In the genomic region with DNA sequence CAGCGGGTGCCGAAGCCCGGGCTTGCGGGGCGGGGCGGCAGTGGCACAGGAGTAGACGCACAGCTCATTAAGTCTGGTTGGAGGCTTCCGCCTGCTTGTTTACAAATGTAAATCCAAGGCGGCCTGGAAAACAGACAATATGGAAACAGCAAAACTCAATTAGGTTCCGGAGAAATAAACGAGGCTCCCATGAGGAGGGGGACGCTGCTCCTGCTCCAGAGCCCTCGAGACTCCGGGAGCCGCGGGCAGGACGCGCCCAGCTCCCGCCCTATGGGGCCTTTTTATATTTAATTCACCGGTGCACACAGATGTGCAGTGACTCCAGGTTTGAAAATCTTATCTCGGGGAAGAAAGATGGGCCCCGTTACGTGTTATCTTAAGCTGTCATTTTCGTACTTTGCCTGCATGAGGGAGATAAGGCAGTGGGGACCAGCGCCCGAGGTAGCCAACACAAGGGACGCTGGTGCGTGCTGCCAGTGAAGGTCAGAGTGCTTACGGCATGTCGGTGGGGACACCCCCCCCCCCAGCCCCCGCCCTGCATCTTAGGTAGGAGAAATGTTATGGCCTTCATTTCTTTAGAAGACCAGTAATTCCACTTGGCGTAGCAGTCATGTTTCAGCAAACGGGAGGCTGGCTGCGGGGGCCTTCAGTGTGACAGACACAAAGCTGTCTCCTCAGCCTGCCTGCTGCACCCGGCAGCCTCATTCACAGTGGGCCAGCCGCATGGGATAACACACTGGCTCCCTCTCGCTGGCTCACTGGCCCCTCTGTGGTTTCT, we compare ENCODE assay signal across 9 mouse cellular contexts.
DNase-seq lines count a peak whose midpoint lies in the region; ATAC-seq lines count a peak whose summit lies in the region.
"Had no signal": no experiment of that assay in that cellular context is flagged by ENCODE, and none has a peak within 500 bp of the region (broad histone marks: within the 10 kb centered on the region; RNA-seq: fewer than 3 reads in every experiment).

No protein-coding gene starts in this region.

- H3K4me3 ChIP-seq in embryonic facial prominence, embryonic 15.5 days (replicated peaks), result no peak overlapping the region
- no peak overlapping the region for H3K4me3 ChIP-seq in intestine, embryonic 16.5 days (ENCODE audit: low read length)
- no peak overlapping the region for H3K4me3 ChIP-seq in midbrain, embryonic 15.5 days
- H3K4me3 ChIP-seq: erythroblast, embryonic 14.5 days had no signal

- H3K36me3 ChIP-seq in embryonic facial prominence, embryonic 15.5 days, result no peaks in the 10 kb centered on the region
- H3K36me3 ChIP-seq in intestine, embryonic 16.5 days (ENCODE audit: control insufficient read depth, insufficient read depth, low read length), result no peaks in the 10 kb centered on the region
- H3K36me3 ChIP-seq in midbrain, embryonic 15.5 days (replicated peaks), result no peaks in the 10 kb centered on the region

- ATAC-seq in embryonic facial prominence, embryonic 15.5 days (ENCODE audit: insufficient number of reproducible peaks, low FRiP score, low TSS enrichment, low read depth), result no peak
- ATAC-seq in intestine, embryonic 16.5 days, result peak; percentile 32; the same call in 1 of the 2 replicates
- peak; percentile 58; the same call in 1 of the 2 replicates for ATAC-seq in midbrain, embryonic 15.5 days (replicated peaks)

- H3K4me2 ChIP-seq in embryonic facial prominence, embryonic 15.5 days (replicated peaks), result peak overlapping the region; percentile 19; the same call in 1 of the 2 replicates
- H3K4me2 ChIP-seq in intestine, embryonic 16.5 days (ENCODE audit: low read depth, low read length), result no peak overlapping the region
- H3K4me2 ChIP-seq in midbrain, embryonic 15.5 days, result peak overlapping the region; percentile 24

- H3K27me3 ChIP-seq in embryonic facial prominence, embryonic 15.5 days, result no peaks in the 10 kb centered on the region; the same call in 1 of the 2 replicates
- H3K27me3 ChIP-seq in intestine, embryonic 16.5 days (replicated peaks; ENCODE audit: control insufficient read depth, insufficient read depth, low read length), result no peaks in the 10 kb centered on the region
- H3K27me3 ChIP-seq in midbrain, embryonic 15.5 days (replicated peaks), result no peaks in the 10 kb centered on the region

- no peak overlapping the region for H3K27ac ChIP-seq in embryonic facial prominence, embryonic 15.5 days (replicated peaks)
- H3K27ac ChIP-seq in intestine, embryonic 16.5 days (ENCODE audit: low read length), result no peak overlapping the region
- H3K27ac ChIP-seq in midbrain, embryonic 15.5 days, result peak overlapping the region; percentile 71

- peak; percentile 36 for DNase-seq in layer of hippocampus, adult 9-11 months
- no peak for DNase-seq in layer of hippocampus, adult 11-12 months (ENCODE audit: low spot score)
- DNase-seq in gastrocnemius, adult 8-10 months (ENCODE audit: low spot score in 2 of 2), result no peak
- DNase-seq in kidney, adult 9 months, result no peak
- DNase-seq in retina, postnatal 1 day, result no peak

- H3K9me3 ChIP-seq in embryonic facial prominence, embryonic 15.5 days (replicated peaks), result no peaks in the 10 kb centered on the region
- H3K9me3 ChIP-seq in intestine, embryonic 16.5 days (ENCODE audit: control insufficient read depth, low read length), result no peaks in the 10 kb centered on the region
- no peaks in the 10 kb centered on the region for H3K9me3 ChIP-seq in midbrain, embryonic 15.5 days

- 45% methylated on average over 37 of the region's 37 CpGs for WGBS in embryonic facial prominence, embryonic 15.5 days
- WGBS in intestine, embryonic 16.5 days, result 46% methylated on average over 37 of the region's 37 CpGs
- 27% methylated on average over 37 of the region's 37 CpGs for WGBS in midbrain, embryonic 15.5 days

- peaks cover 12% of the 10 kb centered on the region; the same call in 1 of the 2 replicates for H3K4me1 ChIP-seq in embryonic facial prominence, embryonic 15.5 days
- H3K4me1 ChIP-seq in intestine, embryonic 16.5 days (ENCODE audit: control insufficient read depth, insufficient read depth, low read length), result peaks cover 4% of the 10 kb centered on the region; the same call in 1 of the 2 replicates
- H3K4me1 ChIP-seq in midbrain, embryonic 15.5 days, result peaks cover 17% of the 10 kb centered on the region

- no peak overlapping the region for H3K9ac ChIP-seq in embryonic facial prominence, embryonic 15.5 days
- no peak overlapping the region for H3K9ac ChIP-seq in intestine, embryonic 16.5 days (ENCODE audit: low read depth, low read length)
- H3K9ac ChIP-seq in midbrain, embryonic 15.5 days, result no peak overlapping the region
